Mouse (Mus musculus): ENCODE results near the gene Gm11084.

- TF ChIP-seq POLR2A (IDR thresholded peaks at IDR 0.05; ENCODE audit: extremely low read depth, insufficient read depth, low read length) (no peak), CTCF (IDR thresholded peaks at IDR 0.05; ENCODE audit: extremely low read depth, insufficient read depth, low read length) (no peak)
These were observed 6.0 kb upstream of the Gm11084 start for GRCm38 (mm10) chr2:72992497-72992896.
